Mouse (Mus musculus): ENCODE measurements around the gene Sdhb. TPM values are rescaled to one million over a fixed set of nuclear protein-coding genes. Genes with fewer than 3 reads are reported as not detected.

Gene Sdhb
- polyA plus RNA-seq, 1 experiment from 2014 or later: 428 TPM

DNA sequence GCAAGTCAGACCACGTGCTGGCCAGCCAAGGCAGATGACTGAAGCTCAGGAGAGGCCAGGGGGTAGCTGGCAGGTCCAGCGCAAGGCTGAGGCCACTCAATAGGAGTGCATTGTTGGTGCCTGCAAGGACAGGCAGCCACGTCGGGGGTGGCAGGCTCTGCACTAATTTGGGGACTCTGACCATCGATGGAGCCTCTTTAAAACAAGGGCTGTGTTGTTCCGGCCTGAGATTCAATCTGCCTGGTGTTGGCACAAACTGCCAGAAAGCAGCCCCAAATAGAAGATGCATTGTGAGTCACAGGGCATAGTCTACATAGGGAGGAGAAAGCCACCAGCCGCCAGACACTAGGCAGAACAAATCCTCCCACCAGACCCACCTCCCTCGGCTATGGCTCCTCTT, 31.3 kb upstream of the Sdhb start:
- Histone ChIP-seq H3K27ac (replicated peaks) (no peak overlapping the region), H3K9ac (replicated peaks) (no peak overlapping the region), H3K4me1 (peaks cover 3% of the 10 kb centered on the region; the same call in 1 of the 2 replicates), H3K4me2 (replicated peaks) (no peak overlapping the region), H3K4me3 (no peak overlapping the region), H3K27me3 (no peaks in the 10 kb centered on the region), H3K36me3 (no peaks in the 10 kb centered on the region), H3K9me3 (no peaks in the 10 kb centered on the region)
- 35% methylated on average over 8 of the region's 8 CpGs for WGBS
- no peak for ATAC-seq (replicated peaks)

DNA sequence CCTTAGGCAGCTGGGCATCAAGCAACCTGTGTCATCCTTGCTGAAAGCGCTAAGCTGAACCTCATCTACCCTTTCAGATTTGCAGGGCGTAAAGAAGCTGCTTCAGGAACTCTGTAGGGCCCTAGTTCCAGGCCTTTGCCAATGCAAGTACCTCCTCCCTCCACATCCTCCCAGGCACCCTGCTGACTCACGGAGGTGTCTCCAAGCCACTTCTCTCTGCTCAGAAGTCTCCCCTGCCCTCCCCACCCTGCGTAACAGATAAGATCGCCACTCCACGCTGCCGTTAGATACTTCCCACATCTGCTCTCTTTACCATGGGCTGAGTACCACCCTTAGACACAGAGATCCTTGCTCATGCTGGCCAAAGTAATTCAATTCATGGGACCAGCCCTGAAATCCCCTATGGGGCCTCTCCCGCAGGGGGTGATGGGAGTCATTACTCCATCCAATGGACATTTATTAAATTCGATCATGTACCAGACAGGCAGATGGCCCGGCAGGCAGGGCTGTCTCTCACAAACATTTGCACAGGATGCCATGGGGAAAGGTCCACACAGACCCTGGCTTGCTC, 30.0 kb upstream of the Sdhb start:
- no peak overlapping the region for H3K27ac ChIP-seq (replicated peaks)
- H3K4me2 ChIP-seq (replicated peaks): no peak overlapping the region
- no peaks in the 10 kb centered on the region for H3K27me3 ChIP-seq
- H3K9me3 ChIP-seq: no peaks in the 10 kb centered on the region
- H3K9ac ChIP-seq (replicated peaks): no peak overlapping the region
- no peak for ATAC-seq (replicated peaks)
- H3K4me1 ChIP-seq: peaks cover 3% of the 10 kb centered on the region; the same call in 1 of the 2 replicates
- no peak overlapping the region for H3K4me3 ChIP-seq
- 72% methylated on average over 10 of the region's 10 CpGs for WGBS
- no peaks in the 10 kb centered on the region for H3K36me3 ChIP-seq

DNA sequence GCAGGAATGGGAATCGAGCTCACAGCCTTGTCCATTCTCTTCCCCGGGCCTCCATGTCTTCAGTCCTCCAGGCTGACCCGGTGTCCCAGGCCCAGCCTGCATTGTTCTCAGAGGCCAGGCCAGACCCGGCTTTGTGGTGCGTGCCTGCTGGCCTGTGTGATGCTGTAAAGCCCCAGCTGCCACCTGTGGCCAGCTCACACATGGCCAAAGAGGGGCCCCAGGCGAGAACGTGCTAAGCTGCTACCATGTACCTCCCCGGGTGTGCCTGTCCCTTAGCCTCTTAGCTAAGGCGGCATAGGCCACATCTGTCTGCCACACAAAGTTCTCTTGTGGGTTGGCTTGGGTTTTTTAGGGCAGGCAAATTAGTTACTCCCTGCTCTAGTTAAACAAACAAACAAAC, 25.4 kb upstream of the Sdhb start:
- 66% methylated on average over 9 of the region's 9 CpGs for WGBS
- ATAC-seq (replicated peaks): no peak
- H3K4me2 ChIP-seq (replicated peaks): no peak overlapping the region
- no peak overlapping the region for H3K9ac ChIP-seq (replicated peaks)
- H3K36me3 ChIP-seq: no peaks in the 10 kb centered on the region
- H3K27ac ChIP-seq (replicated peaks): no peak overlapping the region
- no peaks in the 10 kb centered on the region for H3K27me3 ChIP-seq
- no peaks in the 10 kb centered on the region for H3K9me3 ChIP-seq
- H3K4me3 ChIP-seq: no peak overlapping the region
- no peaks in the 10 kb centered on the region for H3K4me1 ChIP-seq

DNA sequence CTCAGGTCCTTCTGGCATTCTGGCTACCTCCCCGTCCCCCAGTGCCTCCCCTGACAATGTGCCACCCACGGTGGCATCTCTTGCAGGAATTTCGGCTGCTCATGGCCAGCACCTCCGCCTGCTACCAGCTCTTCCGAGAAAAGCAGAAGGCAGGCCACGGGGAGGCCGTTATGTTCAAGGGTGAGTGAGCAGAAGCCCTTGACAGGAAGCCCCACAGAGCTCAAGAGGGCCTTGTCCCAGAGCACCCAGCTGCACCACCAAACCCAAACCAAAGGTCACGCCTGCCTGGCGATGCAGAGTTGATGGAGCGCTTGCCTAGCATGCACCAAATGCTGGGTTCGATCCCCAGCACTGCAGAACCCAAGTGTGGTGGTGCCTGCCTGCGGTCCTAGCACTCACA, 16.6 kb upstream of the Sdhb start:
- H3K27me3 ChIP-seq: no peaks in the 10 kb centered on the region
- WGBS: 84% methylated on average over 12 of the region's 12 CpGs
- H3K4me2 ChIP-seq (replicated peaks): no peak overlapping the region
- no peak overlapping the region for H3K4me3 ChIP-seq
- no peaks in the 10 kb centered on the region for H3K36me3 ChIP-seq
- H3K4me1 ChIP-seq: no peaks in the 10 kb centered on the region
- ATAC-seq (replicated peaks): no peak
- no peaks in the 10 kb centered on the region for H3K9me3 ChIP-seq
- H3K27ac ChIP-seq (replicated peaks): no peak overlapping the region
- H3K9ac ChIP-seq (replicated peaks): no peak overlapping the region

- no peak for ATAC-seq (replicated peaks)
- no peaks in the 10 kb centered on the region for H3K27me3 ChIP-seq
- H3K4me3 ChIP-seq: no peak overlapping the region
- no peaks in the 10 kb centered on the region for H3K9me3 ChIP-seq
- no peak overlapping the region for H3K9ac ChIP-seq (replicated peaks)
- H3K4me1 ChIP-seq: no peaks in the 10 kb centered on the region
- 78% methylated on average over 5 of the region's 5 CpGs for WGBS
- H3K27ac ChIP-seq (replicated peaks): no peak overlapping the region
- no peak overlapping the region for H3K4me2 ChIP-seq (replicated peaks)
- no peaks in the 10 kb centered on the region for H3K36me3 ChIP-seq
Measured at GRCm38 (mm10) chr4:140944961-140945442, 16.0 kb upstream of the Sdhb start.

GRCm38 (mm10) chr4:140945571-140945970, 15.4 kb upstream of the Sdhb start:
- no peak for ATAC-seq (replicated peaks)
- Histone ChIP-seq H3K36me3 (no peaks in the 10 kb centered on the region), H3K4me3 (no peak overlapping the region), H3K9ac (replicated peaks) (no peak overlapping the region), H3K9me3 (no peaks in the 10 kb centered on the region), H3K4me1 (0 out of 2 replicates have a peak, but pooled peaks cover under 1% of the 10 kb centered on the region), H3K4me2 (replicated peaks) (no peak overlapping the region), H3K27ac (replicated peaks) (no peak overlapping the region), H3K27me3 (no peaks in the 10 kb centered on the region)
- WGBS: 89% methylated on average over 4 of the region's 4 CpGs

- WGBS: 82% methylated on average over 4 of the region's 4 CpGs
- no peak for ATAC-seq (replicated peaks)
- 0 out of 2 replicates have a peak, but pooled peaks cover 3% of the 10 kb centered on the region for H3K4me1 ChIP-seq
- no peak overlapping the region for H3K4me2 ChIP-seq (replicated peaks)
- no peak overlapping the region for H3K9ac ChIP-seq (replicated peaks)
- H3K9me3 ChIP-seq: no peaks in the 10 kb centered on the region
- no peak overlapping the region for H3K4me3 ChIP-seq
- no peak overlapping the region for H3K27ac ChIP-seq (replicated peaks)
- no peaks in the 10 kb centered on the region for H3K36me3 ChIP-seq
- no peaks in the 10 kb centered on the region for H3K27me3 ChIP-seq
Measured at GRCm38 (mm10) chr4:140946048-140946447, 15.0 kb upstream of the Sdhb start.

- H3K4me2 ChIP-seq (replicated peaks): no peak overlapping the region
- H3K9me3 ChIP-seq: no peaks in the 10 kb centered on the region
- no peaks in the 10 kb centered on the region for H3K36me3 ChIP-seq
- no peak overlapping the region for H3K4me3 ChIP-seq
- no peak for ATAC-seq (replicated peaks)
- H3K9ac ChIP-seq (replicated peaks): no peak overlapping the region
- no peak overlapping the region for H3K27ac ChIP-seq (replicated peaks)
- H3K27me3 ChIP-seq: no peaks in the 10 kb centered on the region
- WGBS: 76% methylated on average over 14 of the region's 14 CpGs
- 0 out of 2 replicates have a peak, but pooled peaks cover 3% of the 10 kb centered on the region for H3K4me1 ChIP-seq
Measured at GRCm38 (mm10) chr4:140946580-140947205, 14.3 kb upstream of the Sdhb start.

DNA sequence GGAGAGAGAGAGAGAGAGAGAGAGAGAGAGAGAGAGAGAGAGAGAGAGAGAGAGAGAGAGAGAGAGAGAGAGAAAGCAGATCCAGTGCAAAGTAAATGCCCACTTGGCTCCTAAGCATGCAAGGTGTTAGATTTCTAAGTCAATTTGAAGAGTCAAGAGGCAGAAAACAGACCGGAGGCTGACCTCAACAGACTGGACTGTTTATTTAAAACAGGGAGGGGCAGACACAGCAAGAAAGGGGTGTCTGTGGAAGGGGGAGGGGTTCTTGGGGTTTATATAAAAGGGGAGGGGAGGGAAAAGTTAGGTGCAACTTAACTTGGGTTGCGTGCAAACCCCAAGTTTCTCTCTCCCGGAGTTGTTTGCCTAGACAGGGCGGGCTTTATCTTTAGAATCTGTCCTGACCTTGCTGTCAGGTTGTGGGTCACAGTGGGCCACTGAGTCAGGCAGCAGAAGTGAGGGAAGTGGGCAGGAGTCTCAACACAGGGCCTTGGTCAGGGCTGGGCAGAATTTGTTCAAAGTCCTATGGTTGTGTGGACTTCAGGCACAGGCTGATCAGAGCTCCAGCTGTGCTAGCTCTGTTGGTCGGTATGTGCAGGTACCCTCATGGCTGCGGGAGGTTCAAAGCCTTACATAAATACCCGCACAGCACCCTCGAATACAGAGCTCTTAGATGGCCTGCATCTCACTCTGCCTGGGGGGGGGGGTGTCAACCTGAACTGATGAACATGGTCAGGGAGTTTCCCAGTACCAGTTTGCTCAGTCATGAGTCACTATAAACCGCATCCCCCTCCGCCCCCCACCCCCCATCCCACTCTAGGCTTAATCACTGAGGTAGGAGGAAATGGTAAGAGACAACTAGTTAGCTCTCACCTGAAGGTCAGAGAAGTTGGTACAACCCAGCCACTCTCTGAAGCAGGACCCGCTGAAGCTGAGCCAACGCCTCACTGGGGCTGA, 13.2 kb upstream of the Sdhb start:
- no peaks in the 10 kb centered on the region for H3K9me3 ChIP-seq
- H3K27ac ChIP-seq (replicated peaks): no peak overlapping the region
- 0 out of 2 replicates have a peak, but pooled peaks cover 3% of the 10 kb centered on the region for H3K4me1 ChIP-seq
- no peak overlapping the region for H3K9ac ChIP-seq (replicated peaks)
- H3K36me3 ChIP-seq: no peaks in the 10 kb centered on the region
- no peak overlapping the region for H3K4me3 ChIP-seq
- ATAC-seq (replicated peaks): no peak
- 90% methylated on average over 12 of the region's 12 CpGs for WGBS
- no peak overlapping the region for H3K4me2 ChIP-seq (replicated peaks)
- no peaks in the 10 kb centered on the region for H3K27me3 ChIP-seq

- Histone ChIP-seq H3K9ac (replicated peaks) (no peak overlapping the region), H3K27me3 (no peaks in the 10 kb centered on the region), H3K9me3 (no peaks in the 10 kb centered on the region), H3K36me3 (no peaks in the 10 kb centered on the region), H3K27ac (replicated peaks) (no peak overlapping the region), H3K4me2 (replicated peaks) (no peak overlapping the region), H3K4me3 (no peak overlapping the region), H3K4me1 (0 out of 2 replicates have a peak, but pooled peaks cover 3% of the 10 kb centered on the region)
- ATAC-seq (replicated peaks): no peak
- 88% methylated on average over 6 of the region's 6 CpGs for WGBS
Measured at GRCm38 (mm10) chr4:140948481-140948880, 12.5 kb upstream of the Sdhb start.

- WGBS: 85% methylated on average over 8 of the region's 8 CpGs
- H3K9me3 ChIP-seq: no peaks in the 10 kb centered on the region
- H3K36me3 ChIP-seq: no peaks in the 10 kb centered on the region
- H3K27ac ChIP-seq (replicated peaks): no peak overlapping the region
- 0 out of 2 replicates have a peak, but pooled peaks cover 3% of the 10 kb centered on the region for H3K4me1 ChIP-seq
- no peak for ATAC-seq (replicated peaks)
- no peak overlapping the region for H3K9ac ChIP-seq (replicated peaks)
- no peak overlapping the region for H3K4me2 ChIP-seq (replicated peaks)
- no peaks in the 10 kb centered on the region for H3K27me3 ChIP-seq
- H3K4me3 ChIP-seq: no peak overlapping the region
Measured at GRCm38 (mm10) chr4:140949052-140949451, 12.0 kb upstream of the Sdhb start.

- Histone ChIP-seq H3K4me2 (replicated peaks) (no peak overlapping the region), H3K9me3 (no peaks in the 10 kb centered on the region), H3K27me3 (no peaks in the 10 kb centered on the region), H3K4me3 (no peak overlapping the region), H3K27ac (replicated peaks) (no peak overlapping the region), H3K4me1 (0 out of 2 replicates have a peak, but pooled peaks cover 3% of the 10 kb centered on the region), H3K36me3 (no peaks in the 10 kb centered on the region), H3K9ac (replicated peaks) (no peak overlapping the region)
- ATAC-seq (replicated peaks): no peak
- WGBS: 87% methylated on average over 16 of the region's 16 CpGs
Measured at GRCm38 (mm10) chr4:140949616-140950015, 11.4 kb upstream of the Sdhb start.

All from forebrain, embryonic 15.5 days (tissue).